Mouse (Mus musculus) forebrain, embryonic 13.5 days (tissue): Measurements from ENCODE around the gene Spaar. TPM values are rescaled to one million over a fixed set of nuclear protein-coding genes. Genes with fewer than 3 reads are reported as not detected.

Source experiments
- ATAC-seq: fragments of 200-750 bp; cut with Nextera tagmentation; 2 replicates; pipeline ENCODE4 v1.8.0; 2017
- H3K27ac ChIP-seq: fragments of 300-500 bp; sonication (generic); 2 replicates; pipeline ENCODE4 v1.5.1; 2015; ENCODE audit warnings: inconsistent platforms, mild to moderate bottlenecking, moderate library complexity
- H3K27me3 ChIP-seq: fragments of 300-500 bp; sonication (generic); 2 replicates; pipeline ENCODE4 v1.6.1; 2015; ENCODE audit warnings: mild to moderate bottlenecking, inconsistent platforms
- H3K36me3 ChIP-seq: fragments of 300-500 bp; sonication (generic); 2 replicates; pipeline ENCODE4 v1.6.1; 2015; ENCODE audit warnings: mild to moderate bottlenecking, inconsistent platforms; ENCODE audit not compliant: poor library complexity, severe bottlenecking
- H3K4me1 ChIP-seq: fragments of 300-500 bp; sonication (generic); 2 replicates; pipeline ENCODE4 v1.6.1; 2015; ENCODE audit warnings: inconsistent platforms
- H3K4me2 ChIP-seq: fragments of 300-500 bp; sonication (generic); 2 replicates; pipeline ENCODE4 v1.6.1; 2015; ENCODE audit warnings: inconsistent platforms, mild to moderate bottlenecking, moderate library complexity
- H3K4me3 ChIP-seq: fragments of 300-500 bp; sonication (generic); 2 replicates; pipeline ENCODE4 v1.5.1; 2015; ENCODE audit warnings: mild to moderate bottlenecking, inconsistent platforms
- H3K9ac ChIP-seq: fragments of 300-500 bp; sonication (generic); 2 replicates; pipeline ENCODE4 v1.6.1; 2015; ENCODE audit warnings: mild to moderate bottlenecking, inconsistent platforms
- H3K9me3 ChIP-seq: fragments of 300-500 bp; sonication (generic); replicated peaks from 2 replicates; pipeline ENCODE4 v1.6.1; 2016; ENCODE audit warnings: inconsistent platforms
- WGBS: fragments of 180-500 bp; shearing (Covaris S2); methylation state at CpG from one replicate; pipeline ENCODE4 v1.1.7; 2015; 5-methylcytosine and 5-hydroxymethylcytosine counted together
- polyA plus RNA-seq: library from polyadenylated mRNA; unstranded; fragments of >200 nt; fragmentation: Nextera tagmentation; extraction: Ambion mirVana; gene quantifications from 2 replicates; pipeline ENCODE4 v1.2.1, GENCODE M21; 2015

Gene Spaar
- polyA plus RNA-seq = not detected in 2 replicates

GRCm38 (mm10) chr4:43729794-43730550 lies at the start of gene Spaar:
Gene Spaar, plus strand, starts transcription at chr4:43730034.
- WGBS = 73% methylated on average over 14 of the region's 14 CpGs
- ATAC-seq = no peak

GRCm38 (mm10) chr4:43690021-43690420 lies 39.8 kb upstream of the Spaar start:
- Histone ChIP-seq H3K4me3 (no peak overlapping the region), H3K4me2 (no peak overlapping the region), H3K27ac (no peak overlapping the region), H3K36me3 (peaks cover 64% of the 10 kb centered on the region), H3K9ac (no peak overlapping the region), H3K4me1 (no peaks in the 10 kb centered on the region), H3K27me3 (no peaks in the 10 kb centered on the region), H3K9me3 (no peaks in the 10 kb centered on the region)
- 94% methylated on average over 17 of the region's 17 CpGs for WGBS
- no peak for ATAC-seq

More at GRCm38 (mm10) chr4:43729794-43730550, at the start of gene Spaar:
- Histone ChIP-seq H3K9me3 (no peaks in the 10 kb centered on the region), H3K9ac (no peak within 1 kb of the TSS), H3K27ac (no peak within 1 kb of the TSS), H3K4me1 (no peaks in the 10 kb centered on the region), H3K36me3 (no peaks in the 10 kb centered on the region), H3K27me3 (no peaks in the 10 kb centered on the region), H3K4me2 (no peak within 1 kb of the TSS), H3K4me3 (no peak within 1 kb of the TSS)

GRCm38 (mm10) chr4:43691026-43691425 lies 38.8 kb upstream of the Spaar start:
- Histone ChIP-seq H3K9ac (no peak overlapping the region), H3K36me3 (peaks cover 54% of the 10 kb centered on the region), H3K4me1 (no peaks in the 10 kb centered on the region), H3K27ac (no peak overlapping the region), H3K4me3 (no peak overlapping the region), H3K9me3 (no peaks in the 10 kb centered on the region), H3K27me3 (no peaks in the 10 kb centered on the region), H3K4me2 (no peak overlapping the region)
- no peak for ATAC-seq
- WGBS = 82% methylated on average over 5 of the region's 5 CpGs

- H3K36me3 ChIP-seq = peaks cover 28% of the 10 kb centered on the region
- H3K4me1 ChIP-seq = no peaks in the 10 kb centered on the region
- ATAC-seq = no peak
- no peak overlapping the region for H3K27ac ChIP-seq
- no peak overlapping the region for H3K9ac ChIP-seq
- WGBS = 82% methylated on average over 5 of the region's 5 CpGs
- H3K9me3 ChIP-seq = no peaks in the 10 kb centered on the region
- no peaks in the 10 kb centered on the region for H3K27me3 ChIP-seq
- H3K4me2 ChIP-seq = no peak overlapping the region
- no peak overlapping the region for H3K4me3 ChIP-seq
These were observed 36.0 kb upstream of the Spaar start for GRCm38 (mm10) chr4:43693806-43694241.

- Histone ChIP-seq H3K36me3 (peaks cover 20% of the 10 kb centered on the region), H3K9me3 (no peaks in the 10 kb centered on the region), H3K4me3 (no peak overlapping the region), H3K27me3 (no peaks in the 10 kb centered on the region), H3K4me2 (no peak overlapping the region), H3K27ac (no peak overlapping the region), H3K4me1 (no peaks in the 10 kb centered on the region), H3K9ac (no peak overlapping the region)
- no peak for ATAC-seq
- 84% methylated on average over 1 of the region's 1 CpGs for WGBS
These were observed 35.2 kb upstream of the Spaar start for GRCm38 (mm10) chr4:43694439-43695248.

GRCm38 (mm10) chr4:43695249-43695671 lies 34.6 kb upstream of the Spaar start:
- H3K27me3 ChIP-seq = no peaks in the 10 kb centered on the region
- no peak overlapping the region for H3K4me2 ChIP-seq
- no peaks in the 10 kb centered on the region for H3K4me1 ChIP-seq
- no peak overlapping the region for H3K27ac ChIP-seq
- WGBS = 34% methylated on average over 9 of the region's 9 CpGs
- peaks cover 14% of the 10 kb centered on the region for H3K36me3 ChIP-seq
- no peak overlapping the region for H3K9ac ChIP-seq
- H3K9me3 ChIP-seq = no peaks in the 10 kb centered on the region
- ATAC-seq = no peak
- H3K4me3 ChIP-seq = no peak overlapping the region

- Histone ChIP-seq H3K4me2 (no peak overlapping the region), H3K4me1 (no peaks in the 10 kb centered on the region), H3K4me3 (no peak overlapping the region), H3K27ac (no peak overlapping the region), H3K9ac (no peak overlapping the region), H3K36me3 (0 out of 2 replicates have a peak, but pooled peaks cover 5% of the 10 kb centered on the region), H3K9me3 (no peaks in the 10 kb centered on the region), H3K27me3 (no peaks in the 10 kb centered on the region)
- 82% methylated on average over 13 of the region's 13 CpGs for WGBS
- 0 out of 2 replicates have a peak, but pooled peaks have one; percentile 16 for ATAC-seq
These were observed 33.3 kb upstream of the Spaar start for GRCm38 (mm10) chr4:43696561-43696960.

GRCm38 (mm10) chr4:43700707-43701106 lies 29.1 kb upstream of the Spaar start, which contains the start of gene Olfr70:
Gene Olfr70, minus strand, starts transcription at chr4:43700807.
- WGBS = 93% methylated on average over 6 of the region's 6 CpGs
- no peak within 1 kb of the TSS for H3K9ac ChIP-seq
- H3K4me3 ChIP-seq = no peak within 1 kb of the TSS
- H3K36me3 ChIP-seq = no peaks in the 10 kb centered on the region
- no peak within 1 kb of the TSS for H3K27ac ChIP-seq
- H3K4me2 ChIP-seq = no peak within 1 kb of the TSS
- no peaks in the 10 kb centered on the region for H3K27me3 ChIP-seq
- H3K4me1 ChIP-seq = no peaks in the 10 kb centered on the region
- ATAC-seq = no peak
- no peaks in the 10 kb centered on the region for H3K9me3 ChIP-seq

- Histone ChIP-seq H3K4me3 (no peak overlapping the region), H3K27me3 (no peaks in the 10 kb centered on the region), H3K9me3 (no peaks in the 10 kb centered on the region), H3K36me3 (no peaks in the 10 kb centered on the region), H3K4me2 (no peak overlapping the region), H3K4me1 (0 out of 2 replicates have a peak, but pooled peaks cover 4% of the 10 kb centered on the region), H3K27ac (no peak overlapping the region), H3K9ac (no peak overlapping the region)
- no peak for ATAC-seq
- WGBS = 77% methylated on average over 6 of the region's 6 CpGs
These were observed 26.4 kb upstream of the Spaar start for GRCm38 (mm10) chr4:43703439-43703838.

GRCm38 (mm10) chr4:43703851-43704250 lies 26.0 kb upstream of the Spaar start:
- ATAC-seq = no peak
- Histone ChIP-seq H3K9me3 (no peaks in the 10 kb centered on the region), H3K27ac (no peak overlapping the region), H3K27me3 (no peaks in the 10 kb centered on the region), H3K4me1 (0 out of 2 replicates have a peak, but pooled peaks cover 4% of the 10 kb centered on the region), H3K4me3 (no peak overlapping the region), H3K4me2 (no peak overlapping the region), H3K9ac (no peak overlapping the region), H3K36me3 (no peaks in the 10 kb centered on the region)
- 85% methylated on average over 8 of the region's 8 CpGs for WGBS

- Histone ChIP-seq H3K9ac (no peak overlapping the region), H3K4me2 (no peak overlapping the region), H3K36me3 (no peaks in the 10 kb centered on the region), H3K27ac (no peak overlapping the region), H3K9me3 (no peaks in the 10 kb centered on the region), H3K4me1 (0 out of 2 replicates have a peak, but pooled peaks cover 4% of the 10 kb centered on the region), H3K4me3 (no peak overlapping the region), H3K27me3 (no peaks in the 10 kb centered on the region)
- 87% methylated on average over 13 of the region's 13 CpGs for WGBS
- ATAC-seq = no peak
These were observed 23.8 kb upstream of the Spaar start for GRCm38 (mm10) chr4:43705991-43706390.

- Histone ChIP-seq H3K36me3 (no peaks in the 10 kb centered on the region), H3K27ac (no peak within 1 kb of the TSS), H3K4me2 (no peak within 1 kb of the TSS), H3K4me1 (peaks cover 9% of the 10 kb centered on the region; the same call in 1 of the 2 replicates), H3K4me3 (no peak within 1 kb of the TSS), H3K27me3 (no peaks in the 10 kb centered on the region), H3K9ac (no peak within 1 kb of the TSS), H3K9me3 (no peaks in the 10 kb centered on the region)
- ATAC-seq = no peak
- WGBS = 79% methylated on average over 6 of the region's 6 CpGs
These were observed 20.0 kb upstream of the Spaar start, which contains the start of gene Olfr71 for GRCm38 (mm10) chr4:43709869-43710268. Gene Olfr71, minus strand, starts transcription at chr4:43710255.
